Mouse (Mus musculus) C2C12 (cell line): ENCODE data around the gene Prss46.

Experiments used
- CTCF ChIP-seq: IDR thresholded peaks from one replicate; pipeline ENCODE4 v1.5.1; 2011; ENCODE audit not compliant: control insufficient read depth, insufficient read depth, insufficient read length
- FOSL1 ChIP-seq: IDR thresholded peaks from one replicate; pipeline ENCODE4 v1.8.0; 2011; ENCODE audit warnings: mild to moderate bottlenecking, low read length; ENCODE audit not compliant: poor library complexity, insufficient read depth, severe bottlenecking
- MAX ChIP-seq: IDR thresholded peaks from one replicate; pipeline ENCODE4 v1.6.1; 2011; ENCODE audit warnings: mild to moderate bottlenecking, control low read depth
- MYOD1 ChIP-seq: IDR thresholded peaks from one replicate; pipeline ENCODE4 v1.6.1; 2011; ENCODE audit warnings: low read depth; ENCODE audit not compliant: control insufficient read depth, insufficient read length
- USF1 ChIP-seq: IDR thresholded peaks from one replicate; pipeline ENCODE4 v1.6.1; 2011; ENCODE audit warnings: low read depth, mild to moderate bottlenecking, control low read depth, moderate library complexity

DNA sequence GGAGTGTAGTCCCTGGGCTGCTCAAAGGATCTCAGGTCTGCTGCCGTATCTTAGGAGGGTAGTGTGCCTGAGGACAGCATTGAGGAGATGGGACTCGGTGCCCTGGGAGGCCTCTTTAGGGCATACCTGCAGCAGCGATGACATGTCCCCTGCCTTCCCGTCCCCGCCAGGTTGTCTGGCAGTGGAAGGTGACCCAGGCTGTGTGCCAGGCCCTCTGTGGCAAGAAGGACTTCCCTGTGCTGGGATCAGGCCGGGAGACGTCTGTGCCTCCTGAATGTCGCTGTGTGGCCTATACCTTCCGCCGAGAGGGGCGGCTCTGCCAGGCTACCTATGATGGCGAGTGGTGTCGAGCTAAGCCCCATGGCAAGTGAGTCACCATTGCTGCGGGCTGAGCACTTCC is 44.6 kb downstream of the Prss46 start:
- TF ChIP-seq MAX (no peak), CTCF (no peak), USF1 (no peak), FOSL1 (no peak), MYOD1 (no peak)
